Mouse (Mus musculus): ENCODE measurements around the gene Pon2.

DNA sequence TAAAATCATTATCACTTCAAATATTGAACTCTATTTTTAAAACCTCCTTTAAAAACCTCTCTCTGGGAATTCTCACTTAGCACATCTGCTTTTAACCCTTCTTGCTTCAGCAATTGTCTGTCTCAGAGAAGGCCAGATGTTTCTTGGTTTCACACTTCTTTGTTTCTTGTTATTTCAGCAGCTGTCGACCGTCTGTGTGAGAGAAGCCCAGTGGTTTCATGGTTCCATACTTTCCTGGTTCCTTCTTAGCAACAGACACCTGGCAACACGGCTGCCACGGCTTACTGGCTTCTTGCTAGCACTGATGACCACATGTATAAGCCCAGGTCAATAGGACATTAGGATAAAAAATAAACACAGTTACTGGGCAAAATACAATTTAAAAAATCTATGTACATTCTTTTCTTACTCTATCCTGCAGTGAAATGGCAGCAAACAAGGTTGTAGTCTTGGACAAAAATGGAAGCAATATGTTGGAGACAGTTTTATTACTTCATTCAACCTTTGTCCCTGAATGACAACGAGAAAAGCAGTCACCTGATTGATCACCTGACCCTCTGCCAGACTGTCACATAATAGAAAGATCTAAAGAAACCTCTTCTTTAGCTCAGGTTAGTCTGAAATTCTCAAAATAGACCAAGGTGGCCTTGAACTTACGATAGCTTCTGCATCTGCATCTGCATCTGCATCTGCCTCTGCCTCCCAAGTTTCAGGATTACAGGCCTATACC, 17.5 kb downstream of the Pon2 start:
- TF ChIP-seq CTCF (conservative IDR thresholded peaks at IDR 0.05; ENCODE audit: insufficient read depth, insufficient read length, low read depth, low read length) (no peak), POLR2A (IDR thresholded peaks at IDR 0.05; ENCODE audit: low read depth, low read length) (no peak)
